Mouse (Mus musculus) G1E (cell line): ENCODE results near the gene Ppp1r27. TPM values are rescaled to one million over a fixed set of nuclear protein-coding genes. Genes with fewer than 3 reads are reported as not detected.

Source experiments
- ATAC-seq: 2 replicates; pipeline ENCODE4 v1.8.0; 2016; ENCODE audit warnings: mild to moderate bottlenecking; ENCODE audit not compliant: insufficient number of reproducible peaks, poor library complexity, low FRiP score, severe bottlenecking; ENCODE audit errors: extremely low read depth
- DNase-seq: peaks from one replicate; pipeline ENCODE4 v3.0.0; 2012; ENCODE audit warnings: low spot score
- H3K27me3 ChIP-seq: 2 replicates; pipeline ENCODE4 v1.6.1; 2012; ENCODE audit warnings: mild to moderate bottlenecking, low read length, inconsistent platforms; ENCODE audit not compliant: insufficient read depth
- H3K36me3 ChIP-seq: replicated peaks from 2 replicates; pipeline ENCODE3; 2012; ENCODE audit warnings: mild to moderate bottlenecking, inconsistent platforms
- H3K4me1 ChIP-seq: 2 replicates; pipeline ENCODE4 v1.6.1; 2012; ENCODE audit warnings: low read depth, low read length, inconsistent platforms, mixed read lengths; ENCODE audit not compliant: insufficient read depth
- H3K4me3 ChIP-seq: 2 replicates; pipeline ENCODE4 v1.5.1; 2012; ENCODE audit warnings: low read depth, mild to moderate bottlenecking, inconsistent platforms, low read length, moderate library complexity, mixed read lengths
- H3K9me3 ChIP-seq: replicated peaks from 2 replicates; pipeline ENCODE4 v1.6.1; 2012; ENCODE audit warnings: inconsistent platforms
- CTCF ChIP-seq: IDR thresholded peaks from 2 replicates; pipeline ENCODE4 v1.5.1; 2012; ENCODE audit warnings: low read depth, low read length, inconsistent platforms, mixed read lengths
- GATA1 ChIP-seq: IDR thresholded peaks from 2 replicates; pipeline ENCODE4 v1.6.1; 2012; ENCODE audit warnings: borderline replicate concordance, low read length, inconsistent platforms, mixed read lengths
- GATA2 ChIP-seq: IDR thresholded peaks from 2 replicates; pipeline ENCODE4 v1.6.1; 2012; ENCODE audit warnings: low read depth, low read length, inconsistent platforms, borderline replicate concordance
- POLR2AphosphoS5 ChIP-seq: IDR thresholded peaks from 2 replicates; pipeline ENCODE4 v1.6.1; 2012; ENCODE audit warnings: low read depth, low read length, inconsistent platforms; ENCODE audit not compliant: insufficient replicate concordance
- TAL1 ChIP-seq: conservative IDR thresholded peaks from 2 replicates; pipeline ENCODE4 v1.6.1; 2012; ENCODE audit warnings: low read depth, low read length, inconsistent platforms, mixed read lengths
- polyA plus RNA-seq: library from polyadenylated mRNA; stranded (reverse); fragments of >175 nt; gene quantifications from 2 replicates; pipeline ENCODE4 v1.2.3, GENCODE M21; 2012
- total RNA-seq, 2 experiments: library from RNA; stranded (forward) in 1 of 2; stranded (reverse) in 1 of 2; fragments of 200-1000 nt in 1 of 2; fragments of >200 nt in 1 of 2; fragmentation: Nextera tagmentation in 1 of 2; gene quantifications; 2 replicates each; pipeline ENCODE4 v1.2.3; 2014 to 2017

Ppp1r27 gene
- total and polyA plus RNA-seq, 3 experiments: not detected

- TF ChIP-seq POLR2AphosphoS5: no peak
- no peak for DNase-seq
- Histone ChIP-seq H3K36me3 (no peaks in the 10 kb centered on the region), H3K4me3 (no peak overlapping the region), H3K4me1 (peaks cover 37% of the 10 kb centered on the region), H3K9me3 (no peaks in the 10 kb centered on the region), H3K27me3 (peaks cover 24% of the 10 kb centered on the region)
- ATAC-seq: no peak
These were observed 45.3 kb downstream of the Ppp1r27 start for GRCm38 (mm10) chr11:120505661-120506060.

GRCm38 (mm10) chr11:120501701-120502100 is 49.2 kb downstream of the Ppp1r27 start:
- TF ChIP-seq GATA2 (no peak), POLR2AphosphoS5 (no peak), GATA1 (no peak), TAL1 (no peak), CTCF (no peak)
- H3K4me3 ChIP-seq: no peak overlapping the region
- DNase-seq (no peak), ATAC-seq (no peak)
- peaks cover 33% of the 10 kb centered on the region for H3K36me3 ChIP-seq
- H3K9me3 ChIP-seq: no peaks in the 10 kb centered on the region
- H3K27me3 ChIP-seq: peaks cover 24% of the 10 kb centered on the region
- peaks cover 15% of the 10 kb centered on the region for H3K4me1 ChIP-seq

GRCm38 (mm10) chr11:120501018-120501417 is 49.9 kb downstream of the Ppp1r27 start:
- Histone ChIP-seq H3K27me3 (peaks cover 22% of the 10 kb centered on the region), H3K4me1 (peaks cover 14% of the 10 kb centered on the region), H3K4me3 (no peak overlapping the region), H3K9me3 (no peaks in the 10 kb centered on the region), H3K36me3 (peaks cover 40% of the 10 kb centered on the region)
- TF ChIP-seq POLR2AphosphoS5 (0 out of 2 replicates have a peak, but pooled peaks have one; percentile 55), CTCF (no peak)
- no peak for ATAC-seq
- DNase-seq: no peak

GRCm38 (mm10) chr11:120500357-120500756 is 50.6 kb downstream of the Ppp1r27 start:
- Histone ChIP-seq H3K4me1 (peaks cover 14% of the 10 kb centered on the region), H3K36me3 (peaks cover 46% of the 10 kb centered on the region), H3K9me3 (no peaks in the 10 kb centered on the region), H3K4me3 (no peak overlapping the region), H3K27me3 (peaks cover 21% of the 10 kb centered on the region)
- ATAC-seq (no peak), DNase-seq (no peak)
- TF ChIP-seq GATA2 (no peak), CTCF (no peak), POLR2AphosphoS5 (no peak), TAL1 (no peak), GATA1 (no peak)

Other genes with a start within 250 kb of the Ppp1r27 start
Only the 20 nearest of the 34 such genes appear.
- 0.68 TPM in 1 of 2 replicates, not detected in the other for gene Tspan10, start 108.5 kb downstream of the Ppp1r27 start, total RNA-seq (2014; fragmentation: Nextera tagmentation)
- not detected in 2 replicates for gene Tspan10, start 108.5 kb downstream of the Ppp1r27 start, total RNA-seq (2017)
- not detected in 2 replicates for gene Tspan10, start 108.5 kb downstream of the Ppp1r27 start, polyA plus RNA-seq
- gene Pde6g, start 97.6 kb downstream of the Ppp1r27 start, total RNA-seq (2014; fragmentation: Nextera tagmentation): 1.7 and 3.5 TPM in 2 replicates
- gene Pde6g, start 97.6 kb downstream of the Ppp1r27 start, total RNA-seq (2017): 0.23 and 0.33 TPM in 2 replicates
- 0.18 and 0.23 TPM in 2 replicates for gene Pde6g, start 97.6 kb downstream of the Ppp1r27 start, polyA plus RNA-seq
- gene Oxld1, start 93.1 kb downstream of the Ppp1r27 start, total RNA-seq (2014; fragmentation: Nextera tagmentation): 15.2 and 17.4 TPM in 2 replicates
- gene Oxld1, start 93.1 kb downstream of the Ppp1r27 start, total RNA-seq (2017): 24.9 and 25.6 TPM in 2 replicates
- gene Oxld1, start 93.1 kb downstream of the Ppp1r27 start, polyA plus RNA-seq: 16.7 and 17.1 TPM in 2 replicates
- gene Ccdc137, start 93.0 kb downstream of the Ppp1r27 start, total RNA-seq (2014; fragmentation: Nextera tagmentation): 32.4 and 41.7 TPM in 2 replicates
- gene Ccdc137, start 93.0 kb downstream of the Ppp1r27 start, total RNA-seq (2017): 41.2 and 42.8 TPM in 2 replicates
- gene Ccdc137, start 93.0 kb downstream of the Ppp1r27 start, polyA plus RNA-seq: 44.7 and 55.5 TPM in 2 replicates
- 18.0 and 24.5 TPM in 2 replicates for gene Arl16, start 83.5 kb downstream of the Ppp1r27 start, total RNA-seq (2014; fragmentation: Nextera tagmentation)
- gene Arl16, start 83.5 kb downstream of the Ppp1r27 start, total RNA-seq (2017): 17.0 and 24.5 TPM in 2 replicates
- gene Arl16, start 83.5 kb downstream of the Ppp1r27 start, polyA plus RNA-seq: 21.0 and 26.0 TPM in 2 replicates
- gene Mrpl12, start 66.5 kb downstream of the Ppp1r27 start, total RNA-seq (2014; fragmentation: Nextera tagmentation): 60.5 and 63.2 TPM in 2 replicates
- gene Mrpl12, start 66.5 kb downstream of the Ppp1r27 start, total RNA-seq (2017): 125 and 140 TPM in 2 replicates
- 514 and 633 TPM in 2 replicates for gene Mrpl12, start 66.5 kb downstream of the Ppp1r27 start, polyA plus RNA-seq
- gene Slc25a10, start 59.3 kb downstream of the Ppp1r27 start, total RNA-seq (2014; fragmentation: Nextera tagmentation): 18.2 and 18.7 TPM in 2 replicates
- 22.1 and 27.6 TPM in 2 replicates for gene Slc25a10, start 59.3 kb downstream of the Ppp1r27 start, total RNA-seq (2017)
- 38.7 and 45.3 TPM in 2 replicates for gene Slc25a10, start 59.3 kb downstream of the Ppp1r27 start, polyA plus RNA-seq
- not detected in 2 replicates for gene Gcgr, start 20.4 kb downstream of the Ppp1r27 start, total RNA-seq (2014; fragmentation: Nextera tagmentation)
- not detected in 2 replicates for gene Gcgr, start 20.4 kb downstream of the Ppp1r27 start, total RNA-seq (2017)
- not detected in 2 replicates for gene Gcgr, start 20.4 kb downstream of the Ppp1r27 start, polyA plus RNA-seq
- gene Mcrip1, start 1.4 kb downstream of the Ppp1r27 start, total RNA-seq (2014; fragmentation: Nextera tagmentation): 53.8 and 64.3 TPM in 2 replicates
- 19.2 and 20.9 TPM in 2 replicates for gene Mcrip1, start 1.4 kb downstream of the Ppp1r27 start, total RNA-seq (2017)
- gene Mcrip1, start 1.4 kb downstream of the Ppp1r27 start, polyA plus RNA-seq: 176 and 205 TPM in 2 replicates
- 268 and 289 TPM in 2 replicates for gene P4hb, start 22.1 kb upstream of the Ppp1r27 start, total RNA-seq (2014; fragmentation: Nextera tagmentation)
- 411 and 414 TPM in 2 replicates for gene P4hb, start 22.1 kb upstream of the Ppp1r27 start, total RNA-seq (2017)
- gene P4hb, start 22.1 kb upstream of the Ppp1r27 start, polyA plus RNA-seq: 516 and 719 TPM in 2 replicates
- gene Arhgdia, start 30.5 kb upstream of the Ppp1r27 start, total RNA-seq (2014; fragmentation: Nextera tagmentation): 354 and 381 TPM in 2 replicates
- gene Arhgdia, start 30.5 kb upstream of the Ppp1r27 start, total RNA-seq (2017): 155 and 158 TPM in 2 replicates
- gene Arhgdia, start 30.5 kb upstream of the Ppp1r27 start, polyA plus RNA-seq: 1,000 and 1,072 TPM in 2 replicates
- gene Alyref, start 47.2 kb upstream of the Ppp1r27 start, total RNA-seq (2014; fragmentation: Nextera tagmentation): 89.8 and 122 TPM in 2 replicates
- 270 and 280 TPM in 2 replicates for gene Alyref, start 47.2 kb upstream of the Ppp1r27 start, total RNA-seq (2017)
- 505 and 623 TPM in 2 replicates for gene Alyref, start 47.2 kb upstream of the Ppp1r27 start, polyA plus RNA-seq
- 83.1 and 83.8 TPM in 2 replicates for gene Anapc11, start 47.3 kb upstream of the Ppp1r27 start, total RNA-seq (2014; fragmentation: Nextera tagmentation)
- gene Anapc11, start 47.3 kb upstream of the Ppp1r27 start, total RNA-seq (2017): 62.3 and 69.3 TPM in 2 replicates
- gene Anapc11, start 47.3 kb upstream of the Ppp1r27 start, polyA plus RNA-seq: 176 and 212 TPM in 2 replicates
- gene Npb, start 57.3 kb upstream of the Ppp1r27 start, total RNA-seq (2014; fragmentation: Nextera tagmentation): 1.9 and 2.6 TPM in 2 replicates
- 0.58 TPM in 1 of 2 replicates, not detected in the other for gene Npb, start 57.3 kb upstream of the Ppp1r27 start, total RNA-seq (2017)
- 3.2 and 3.8 TPM in 2 replicates for gene Npb, start 57.3 kb upstream of the Ppp1r27 start, polyA plus RNA-seq
- gene Pcyt2, start 66.8 kb upstream of the Ppp1r27 start, total RNA-seq (2014; fragmentation: Nextera tagmentation): 29.0 and 43.1 TPM in 2 replicates
- 102 and 119 TPM in 2 replicates for gene Pcyt2, start 66.8 kb upstream of the Ppp1r27 start, total RNA-seq (2017)
- gene Pcyt2, start 66.8 kb upstream of the Ppp1r27 start, polyA plus RNA-seq: 129 and 146 TPM in 2 replicates
- 28.9 and 35.3 TPM in 2 replicates for gene Sirt7, start 74.1 kb upstream of the Ppp1r27 start, total RNA-seq (2014; fragmentation: Nextera tagmentation)
- gene Sirt7, start 74.1 kb upstream of the Ppp1r27 start, total RNA-seq (2017): 74.5 and 96.2 TPM in 2 replicates
- gene Sirt7, start 74.1 kb upstream of the Ppp1r27 start, polyA plus RNA-seq: 169 and 256 TPM in 2 replicates
- 16.3 and 17.5 TPM in 2 replicates for gene Mafg, start 82.5 kb upstream of the Ppp1r27 start, total RNA-seq (2014; fragmentation: Nextera tagmentation)
- gene Mafg, start 82.5 kb upstream of the Ppp1r27 start, total RNA-seq (2017): 18.9 and 21.9 TPM in 2 replicates
- gene Mafg, start 82.5 kb upstream of the Ppp1r27 start, polyA plus RNA-seq: 29.2 and 38.9 TPM in 2 replicates
- gene Pycr1, start 92.6 kb upstream of the Ppp1r27 start, total RNA-seq (2014; fragmentation: Nextera tagmentation): 14.7 and 14.8 TPM in 2 replicates
- gene Pycr1, start 92.6 kb upstream of the Ppp1r27 start, total RNA-seq (2017): 1.0 and 1.5 TPM in 2 replicates
- 1.9 and 2.4 TPM in 2 replicates for gene Pycr1, start 92.6 kb upstream of the Ppp1r27 start, polyA plus RNA-seq
- not detected in 2 replicates for gene Myadml2, start 97.0 kb upstream of the Ppp1r27 start, total RNA-seq (2014; fragmentation: Nextera tagmentation)
- not detected in 2 replicates for gene Myadml2, start 97.0 kb upstream of the Ppp1r27 start, total RNA-seq (2017)
- gene Myadml2, start 97.0 kb upstream of the Ppp1r27 start, polyA plus RNA-seq: not detected in 2 replicates
- not detected in 2 replicates for gene Notum, start 110.0 kb upstream of the Ppp1r27 start, total RNA-seq (2014; fragmentation: Nextera tagmentation)
- gene Notum, start 110.0 kb upstream of the Ppp1r27 start, total RNA-seq (2017): 0.16 TPM in 1 of 2 replicates, not detected in the other
- not detected in 2 replicates for gene Notum, start 110.0 kb upstream of the Ppp1r27 start, polyA plus RNA-seq